Mouse (Mus musculus): ENCODE results near the gene Elof1.
"Not testable (repeated sequence)": the region's sequence is repeated elsewhere in the genome, so short reads cannot be mapped to it uniquely, and the experiment has no call there.

The Elof1 gene

DNA sequence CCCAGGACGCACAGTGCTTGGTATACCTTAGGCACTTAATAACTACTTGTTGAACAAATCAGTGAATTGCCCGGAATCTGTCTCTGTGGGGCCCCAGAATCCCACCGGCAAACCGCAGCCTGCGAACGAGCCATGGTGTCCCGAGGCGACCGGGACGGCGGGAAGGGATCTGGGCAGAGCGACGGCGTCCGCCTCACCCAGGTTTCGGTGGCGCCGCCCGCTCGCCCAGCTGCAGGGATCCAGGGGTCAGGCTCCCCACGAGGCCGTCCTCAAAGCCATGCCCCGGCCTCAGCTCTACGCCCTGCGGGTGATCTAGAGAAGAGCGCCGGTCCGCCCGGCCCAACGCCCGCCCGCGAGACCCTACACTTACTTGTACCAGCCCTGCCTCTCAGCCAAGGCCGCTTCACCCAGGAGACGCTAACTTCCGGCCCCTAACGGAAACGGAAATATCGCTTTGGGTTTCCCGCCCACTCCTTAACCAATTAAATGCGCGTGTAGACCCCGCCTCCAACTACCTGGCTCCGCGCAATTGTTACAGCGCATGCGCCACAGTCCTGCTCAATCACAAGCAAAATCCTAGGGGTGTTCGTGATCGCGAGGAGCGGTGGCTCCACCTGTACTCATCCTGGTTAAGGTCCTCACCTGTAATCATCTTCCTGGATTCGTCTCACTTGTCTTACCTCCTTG, at the start of gene Elof1:
Elof1 (minus strand) TSS at position 433 of the 687 bp plus-strand sequence.
- DNase-seq = peak; percentile 97

- DNase-seq = no peak
Observed at GRCm38 (mm10) chr9:22166686-22167085, 49.7 kb upstream of the Elof1 start.

GRCm38 (mm10) chr9:22165964-22166363, 49.0 kb upstream of the Elof1 start:
- no peak for DNase-seq

DNA sequence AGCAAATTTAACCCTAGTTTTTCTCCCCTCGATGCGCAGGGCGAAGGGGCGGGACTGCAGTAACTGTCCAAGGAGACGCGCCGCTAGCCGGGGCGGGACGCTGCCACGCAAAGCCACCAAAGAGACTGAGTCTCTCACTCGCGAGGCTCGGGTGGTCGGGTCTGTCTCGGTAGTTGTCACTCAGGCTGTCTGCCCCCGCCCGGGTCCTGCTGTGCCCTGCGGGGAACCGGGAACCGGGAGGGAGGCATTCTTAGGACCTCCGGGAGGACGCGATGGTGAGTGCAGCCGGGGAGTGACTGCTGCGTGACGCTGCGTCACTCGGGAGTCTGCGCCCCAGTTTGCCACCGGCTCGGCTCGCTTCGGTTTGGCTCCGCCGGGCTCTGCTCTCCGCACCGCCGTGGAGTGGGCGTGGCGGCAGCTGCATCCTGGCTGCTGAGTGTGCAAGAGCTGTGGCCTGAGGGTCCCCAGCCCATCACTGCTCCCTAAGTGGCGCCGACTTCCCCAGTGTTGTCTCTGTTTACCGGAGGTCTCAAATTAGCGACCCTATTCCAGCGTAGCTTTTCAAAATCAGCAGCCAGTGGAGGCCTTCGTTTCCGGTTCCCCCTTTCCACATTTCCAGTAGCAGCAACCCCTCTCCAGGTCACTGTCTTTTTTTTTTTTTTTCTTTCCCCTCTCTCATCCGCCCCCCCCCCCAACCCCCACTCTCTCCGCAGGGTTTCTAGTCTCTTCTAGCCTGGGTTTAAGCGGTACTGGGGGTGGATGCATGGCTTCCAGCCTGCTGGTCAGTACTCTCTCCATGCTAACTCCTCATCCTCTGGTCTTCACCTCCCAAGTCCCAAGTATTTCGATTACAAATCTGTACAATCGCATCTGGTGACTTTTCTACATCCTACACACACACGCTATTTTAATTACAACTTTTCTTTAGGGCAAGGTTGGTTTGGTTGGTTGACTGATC, 48.0 kb upstream of the Elof1 start:
- peak; percentile 42 for DNase-seq

DNA sequence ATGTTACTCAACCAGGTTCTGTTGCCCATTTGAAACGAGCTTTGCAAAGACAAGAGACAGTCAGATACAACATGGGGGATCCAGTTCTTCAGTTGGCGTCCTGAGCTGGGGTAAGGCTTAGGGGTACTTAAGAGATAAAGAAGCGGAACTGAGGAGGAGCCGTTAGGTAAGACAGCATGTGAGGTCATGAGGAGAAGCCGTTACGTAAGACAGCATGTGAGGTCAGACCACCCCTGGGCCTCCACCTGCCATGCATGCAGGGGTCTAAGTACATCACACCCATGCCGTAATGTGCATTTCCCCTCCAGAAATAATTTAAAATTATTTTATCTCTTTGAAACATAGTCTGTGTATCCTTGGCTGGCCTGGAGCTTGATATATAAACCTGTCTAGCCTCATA, 45.9 kb upstream of the Elof1 start:
- DNase-seq = no peak

DNA sequence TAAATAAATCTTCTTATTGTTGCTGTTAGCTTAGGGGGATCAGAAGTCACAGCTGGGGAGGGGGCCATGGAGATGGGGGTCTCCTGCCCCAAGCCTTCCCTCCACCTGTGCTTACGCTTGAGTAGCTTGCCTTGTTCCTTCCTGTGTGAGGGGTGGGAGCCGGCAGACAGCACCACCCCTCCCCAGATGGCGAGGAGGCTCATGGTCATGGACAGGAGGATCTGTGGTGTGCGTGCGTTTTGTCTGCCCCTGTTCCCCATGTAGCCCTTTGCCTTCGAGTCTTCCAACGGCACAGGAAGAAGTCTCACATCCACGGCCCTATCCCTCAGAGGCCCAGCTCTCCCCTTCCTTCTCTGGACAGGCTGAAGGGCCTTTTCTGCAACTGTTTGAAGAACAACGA, 45.3 kb upstream of the Elof1 start:
- DNase-seq = no peak

DNA sequence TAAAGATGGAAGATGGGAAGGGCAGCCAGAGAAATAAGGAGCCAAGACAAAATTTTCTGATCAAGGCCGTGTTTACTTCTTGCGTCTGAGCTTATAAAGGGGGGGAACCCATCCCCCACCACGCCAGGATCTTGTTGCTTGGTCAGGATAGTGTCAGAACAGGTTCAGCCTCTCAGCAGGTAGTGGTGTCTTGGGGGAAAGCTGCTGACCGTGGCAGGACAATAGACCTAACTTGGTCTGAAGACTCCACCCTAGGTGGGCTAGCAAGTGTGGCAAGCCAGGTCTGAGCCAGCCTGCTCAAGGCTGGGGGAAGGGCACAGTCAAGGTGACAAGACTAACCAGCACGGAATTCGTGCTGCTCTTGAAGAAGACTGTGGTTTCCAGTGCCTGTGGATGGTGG, 44.3 kb upstream of the Elof1 start:
- DNase-seq = no peak

DNA sequence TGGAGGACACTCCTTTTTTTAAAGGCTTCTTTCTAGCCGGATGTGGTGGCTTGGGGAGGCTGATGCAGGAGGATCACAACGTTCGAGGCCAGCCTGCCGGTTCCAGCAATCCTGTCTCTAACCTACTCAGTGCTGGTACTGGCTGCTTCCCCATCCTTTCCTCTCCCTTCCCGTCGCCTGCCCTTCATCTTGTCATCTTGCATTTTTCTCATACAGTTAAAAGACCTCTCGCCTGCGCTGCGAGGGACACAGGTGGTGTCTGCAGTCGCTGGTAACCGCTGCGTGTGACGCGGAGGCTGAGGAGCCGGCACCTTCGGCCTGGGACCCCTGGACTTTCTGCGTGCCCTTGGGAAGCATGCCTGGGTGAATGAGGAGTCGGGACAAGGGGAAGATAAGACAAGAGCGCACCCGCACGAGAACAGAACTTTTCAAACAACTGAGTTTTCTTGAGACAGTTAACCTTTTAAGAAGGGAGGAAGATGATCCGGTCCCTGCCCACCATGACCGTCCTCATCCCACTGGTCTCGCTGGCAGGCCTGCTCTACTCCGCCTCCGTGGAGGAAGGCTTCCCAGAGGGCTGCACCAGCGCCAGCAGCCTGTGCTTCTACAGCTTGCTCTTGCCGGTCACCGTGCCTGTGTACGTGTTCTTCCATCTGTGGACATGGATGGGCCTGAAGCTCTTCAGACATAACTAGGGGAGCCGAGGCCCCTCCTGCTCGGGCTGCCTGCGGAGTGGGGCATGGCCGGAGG, 40.7 kb upstream of the Elof1 start:
- peak; percentile 28 for DNase-seq

DNA sequence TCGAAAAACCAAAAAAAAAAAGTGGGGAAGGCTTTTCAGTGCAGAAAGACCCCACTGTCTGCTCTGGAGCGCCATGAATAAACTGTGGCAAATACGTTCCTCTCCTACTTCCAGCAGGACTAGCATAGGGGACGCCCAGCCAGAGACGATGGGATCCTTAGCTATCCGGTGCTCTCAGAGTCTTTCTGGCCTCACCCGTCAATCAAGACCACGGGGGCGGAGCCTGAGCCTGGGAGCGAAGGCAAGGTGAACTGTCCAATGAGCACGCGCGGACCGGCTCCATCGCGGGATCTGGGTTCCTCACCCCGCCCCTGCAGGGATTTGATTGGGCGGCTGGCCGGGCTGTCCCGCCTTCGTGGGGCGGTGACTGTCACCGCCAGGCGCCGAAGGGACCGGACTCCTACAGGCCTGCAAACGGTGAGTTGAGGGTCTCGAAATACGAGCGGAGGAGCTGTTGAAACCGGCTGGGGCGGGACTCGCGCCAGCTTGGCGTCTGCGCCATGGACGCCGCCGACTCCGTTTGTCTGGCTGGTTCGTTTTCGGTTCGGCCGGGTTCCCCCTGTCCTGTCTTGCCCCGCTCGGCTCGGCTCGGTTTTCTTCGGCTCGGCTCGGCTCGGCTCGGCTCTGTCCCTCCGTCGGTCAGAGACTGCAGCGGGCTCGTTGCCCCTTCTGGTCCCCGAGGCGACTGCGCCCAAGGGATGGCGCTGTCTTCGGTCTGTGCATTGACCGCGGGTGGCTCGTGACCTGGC, 39.7 kb upstream of the Elof1 start, which contains the start of gene Pigyl:
Pigyl (plus strand) TSS at position 350 of the 749 bp plus-strand sequence.
- peak; percentile 99 for DNase-seq

GRCm38 (mm10) chr9:22155614-22156013, 38.6 kb upstream of the Elof1 start:
- peak; percentile 41 for DNase-seq

DNA sequence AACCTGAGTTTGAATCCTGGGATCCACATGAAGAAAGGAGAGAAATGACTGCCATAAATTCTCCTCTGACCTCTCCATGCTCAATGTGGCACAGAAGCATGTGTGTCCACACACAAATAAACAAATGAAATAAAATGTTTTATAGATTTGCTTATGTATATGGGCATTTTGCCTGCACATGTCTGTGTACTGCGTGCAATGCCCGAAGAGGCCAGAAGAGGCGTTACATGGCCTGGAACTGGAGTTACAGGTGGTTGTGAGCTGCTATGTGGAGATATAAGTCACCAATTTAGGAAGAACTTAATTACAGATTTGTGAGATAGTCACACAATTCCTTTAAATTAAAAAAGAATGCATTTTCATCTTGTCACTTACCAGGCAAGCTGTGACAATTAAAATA, 36.8 kb upstream of the Elof1 start:
- DNase-seq = no peak

- no peak for DNase-seq
Observed at GRCm38 (mm10) chr9:22150946-22151345, 34.0 kb upstream of the Elof1 start.

DNA sequence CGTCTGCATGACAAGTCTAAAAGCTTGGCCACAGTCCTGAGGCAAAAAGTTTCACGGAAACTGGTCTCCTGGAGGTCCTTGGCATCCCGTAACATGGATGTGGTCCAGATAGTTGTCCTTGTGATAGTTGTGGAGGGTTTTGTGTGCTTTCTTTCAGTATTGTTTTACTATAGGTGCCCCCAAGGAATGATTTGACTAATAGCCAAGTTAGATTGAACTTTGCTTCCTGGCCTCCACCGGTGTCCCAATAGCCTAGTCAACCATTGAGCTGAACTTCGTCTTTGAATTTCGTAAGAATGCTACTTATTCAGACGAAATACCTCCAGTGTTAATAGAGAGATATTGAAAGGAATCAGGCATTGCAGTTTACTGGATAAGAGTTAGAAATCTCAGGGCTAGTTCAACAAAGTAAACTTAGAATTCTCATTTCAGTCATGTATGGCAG, 33.3 kb upstream of the Elof1 start:
- DNase-seq = not testable (repeated sequence)

- no peak for DNase-seq
Observed at GRCm38 (mm10) chr9:22149426-22150248, 32.7 kb upstream of the Elof1 start.

DNA sequence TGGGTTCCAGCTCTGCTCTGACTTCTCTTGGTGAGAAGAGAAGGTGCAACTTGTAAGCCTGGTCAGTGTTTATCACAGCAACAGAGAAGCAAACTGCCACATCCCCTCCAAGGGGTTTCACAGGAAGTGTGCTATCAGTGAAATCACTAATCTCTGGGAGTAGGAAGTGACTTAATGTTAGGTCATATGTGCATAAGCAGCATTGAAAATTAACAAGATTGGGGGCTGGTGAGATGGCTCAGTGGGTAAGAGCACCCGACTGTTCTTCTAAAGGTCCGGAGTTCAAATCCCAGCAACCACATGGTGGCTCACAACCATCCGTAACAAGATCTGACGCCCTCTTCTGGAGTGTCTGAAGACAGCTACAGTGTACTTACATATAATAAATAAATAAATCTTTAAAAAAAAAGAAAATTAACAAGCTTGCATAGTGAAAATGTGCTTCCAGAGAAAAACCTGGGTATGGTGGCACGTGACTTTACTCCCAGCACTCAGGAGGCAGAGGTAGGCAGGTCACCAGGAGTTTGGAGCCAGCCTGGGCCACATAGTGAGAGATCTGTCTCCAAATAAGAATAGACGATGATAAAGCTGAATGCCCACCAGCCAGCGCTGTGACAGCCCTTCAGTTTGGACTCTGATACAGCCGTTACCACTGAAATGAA, 27.5 kb upstream of the Elof1 start:
- no peak for DNase-seq

GRCm38 (mm10) chr9:22143108-22144037, 26.4 kb upstream of the Elof1 start:
- peak; percentile 72 for DNase-seq

- no peak for DNase-seq
Observed at GRCm38 (mm10) chr9:22139746-22140145, 22.8 kb upstream of the Elof1 start.

DNA sequence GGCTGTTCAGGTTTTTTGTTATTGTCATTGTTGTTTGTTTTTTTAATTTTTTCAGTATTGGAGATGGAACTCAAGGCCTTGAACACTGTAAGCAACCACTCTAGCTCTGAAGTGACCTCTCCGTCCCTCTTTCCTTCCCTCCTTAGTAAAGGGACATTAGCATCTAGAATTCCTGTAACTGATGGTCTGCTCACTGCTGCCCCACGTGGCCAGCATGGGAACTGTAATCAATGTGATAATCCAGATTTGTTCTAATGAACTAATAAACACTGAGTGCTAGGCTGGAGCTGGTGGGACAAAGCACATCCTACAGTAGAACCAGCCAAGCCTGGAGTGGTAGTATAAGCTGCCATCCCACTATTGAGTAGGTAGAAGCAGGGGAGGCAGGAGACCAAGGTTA, 21.5 kb upstream of the Elof1 start:
- DNase-seq = no peak

GRCm38 (mm10) chr9:22136765-22137547, 20.0 kb upstream of the Elof1 start:
- no peak for DNase-seq

Data from layer of hippocampus, adult 9-11 months (tissue).